ENCODE assay signal across 12 mouse cellular contexts in the genomic region with DNA sequence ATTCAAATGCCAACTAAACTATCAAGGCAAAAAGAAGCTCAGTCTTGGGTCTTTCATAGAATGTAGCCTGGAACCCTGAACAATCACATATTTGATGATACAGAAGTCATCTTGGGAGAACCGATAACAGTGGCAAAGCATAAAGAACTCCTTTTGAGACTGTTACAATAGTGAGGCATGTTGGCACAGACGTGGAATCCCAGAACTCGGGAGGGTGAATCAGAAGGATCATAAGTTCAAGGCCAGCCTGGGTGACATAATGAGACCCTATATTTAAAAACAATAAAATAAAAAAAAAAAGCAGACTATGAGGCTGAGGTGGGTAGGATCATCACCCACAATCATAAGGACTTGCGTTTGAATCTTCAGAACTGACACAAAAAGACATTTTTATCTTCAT. TPM values are rescaled to one million over a fixed set of nuclear protein-coding genes. Genes with fewer than 3 reads are reported as not detected.
DNase-seq lines count a peak whose midpoint lies in the region; ATAC-seq and TF ChIP-seq lines count a peak whose summit lies in the region.
"Had no signal": no experiment of that assay in that cellular context is flagged by ENCODE, and none has a peak within 500 bp of the region (broad histone marks: within the 10 kb centered on the region; RNA-seq: fewer than 3 reads in every experiment).

No protein-coding gene starts in this region.

- H3K4me3 ChIP-seq in heart, embryonic 12.5 days = no peak overlapping the region
- no peak overlapping the region for H3K4me3 ChIP-seq in liver, adult 2 months (ENCODE audit: insufficient read depth, low read depth, low read length)
- no peak overlapping the region for H3K4me3 ChIP-seq in embryonic facial prominence, embryonic 15.5 days (replicated peaks)
- no peak overlapping the region for H3K4me3 ChIP-seq in liver, embryonic 13.5 days (replicated peaks)
- H3K4me3 ChIP-seq: neural tube, embryonic 12.5 days had no signal

- WGBS in heart, embryonic 12.5 days = 57% methylated on average over 4 of the region's 4 CpGs
- WGBS in liver, adult 2 months = 54% methylated on average over 4 of the region's 4 CpGs
- whole genome bisulfite sequencing in embryonic facial prominence, embryonic 15.5 days = 83% methylated on average over 4 of the region's 4 CpGs
- 54% methylated on average over 4 of the region's 4 CpGs for WGBS in liver, embryonic 13.5 days (ENCODE audit: insufficient replicate concordance)

- no peak for DNase-seq in heart, adult 8-10 months (ENCODE audit: low spot score)
- DNase-seq in liver, adult 2 months (ENCODE audit: extremely low read depth, low read depth, low spot score) = no peak
- no peak for DNase-seq in liver
- DNase-seq in liver, embryonic 13.5 days = no peak
- no peak for DNase-seq in embryo, embryonic 10.5 days (ENCODE audit: low spot score)
- no peak for DNase-seq in left cerebral cortex, adult 18-20 months (ENCODE audit: low spot score in 2 of 2)
- DNase-seq: right cerebral cortex, postnatal 25 days; thymus, postnatal 25 days had no signal

- ATAC-seq in heart, embryonic 12.5 days (ENCODE audit: insufficient number of reproducible peaks, low FRiP score) = no peak
- ATAC-seq in embryonic facial prominence, embryonic 15.5 days (ENCODE audit: insufficient number of reproducible peaks, low FRiP score, low TSS enrichment, low read depth) = no peak
- no peak for ATAC-seq in liver, embryonic 13.5 days (ENCODE audit: low read depth)
- ATAC-seq: forebrain, embryonic 16.5 days had no signal

- H3K9ac ChIP-seq in heart, embryonic 12.5 days = no peak overlapping the region
- H3K9ac ChIP-seq in liver, adult 2 months (ENCODE audit: low read depth, low read length) = no peak overlapping the region
- H3K9ac ChIP-seq in embryonic facial prominence, embryonic 15.5 days = no peak overlapping the region
- H3K9ac ChIP-seq in liver, embryonic 13.5 days = no peak overlapping the region
- H3K9ac ChIP-seq: neural tube, embryonic 12.5 days had no signal

- H3K27me3 ChIP-seq in heart, embryonic 12.5 days (replicated peaks) = no peaks in the 10 kb centered on the region
- no peaks in the 10 kb centered on the region for H3K27me3 ChIP-seq in liver, adult 2 months (ENCODE audit: control insufficient read depth, insufficient read depth, low read length)
- no peaks in the 10 kb centered on the region for H3K27me3 ChIP-seq in embryonic facial prominence, embryonic 15.5 days
- H3K27me3 ChIP-seq in liver, embryonic 13.5 days = no peaks in the 10 kb centered on the region
- H3K27me3 ChIP-seq: neural tube, embryonic 12.5 days had no signal

- 0 out of 2 replicates have a peak, but pooled peaks cover 10% of the 10 kb centered on the region for H3K4me1 ChIP-seq in heart, embryonic 12.5 days (replicated peaks)
- H3K4me1 ChIP-seq in liver, adult 2 months (ENCODE audit: control insufficient read depth, insufficient read depth, low read length) = peaks cover 15% of the 10 kb centered on the region
- peaks cover 3% of the 10 kb centered on the region; the same call in 1 of the 2 replicates for H3K4me1 ChIP-seq in embryonic facial prominence, embryonic 15.5 days
- no peaks in the 10 kb centered on the region for H3K4me1 ChIP-seq in liver, embryonic 13.5 days (replicated peaks)
- H3K4me1 ChIP-seq: neural tube, embryonic 12.5 days had no signal

- peak overlapping the region; percentile 60 for H3K27ac ChIP-seq in heart, embryonic 12.5 days (ENCODE audit: poor library complexity, severe bottlenecking)
- peak overlapping the region; percentile 68 for H3K27ac ChIP-seq in liver, adult 2 months (replicated peaks; ENCODE audit: insufficient read depth, low read depth, low read length)
- H3K27ac ChIP-seq in embryonic facial prominence, embryonic 15.5 days (replicated peaks) = peak overlapping the region; percentile 55
- peak overlapping the region; percentile 44; the same call in 1 of the 2 replicates for H3K27ac ChIP-seq in liver, embryonic 13.5 days
- H3K27ac ChIP-seq: neural tube, embryonic 12.5 days had no signal

- TF ChIP-seq CTCF in liver, adult 2 months (IDR thresholded peaks at IDR 0.05; ENCODE audit: low read depth, low read length) = no peak

- TF ChIP-seq POLR2A in liver, adult 2 months (IDR thresholded peaks at IDR 0.05; ENCODE audit: extremely low read depth, insufficient read depth, low read length) = no peak

- no peaks in the 10 kb centered on the region for H3K36me3 ChIP-seq in heart, embryonic 12.5 days
- no peaks in the 10 kb centered on the region for H3K36me3 ChIP-seq in liver, adult 2 months (ENCODE audit: control insufficient read depth, insufficient read depth, low read length)
- no peaks in the 10 kb centered on the region for H3K36me3 ChIP-seq in embryonic facial prominence, embryonic 15.5 days
- no peaks in the 10 kb centered on the region for H3K36me3 ChIP-seq in liver, embryonic 13.5 days
- H3K36me3 ChIP-seq: neural tube, embryonic 12.5 days had no signal

- no peak overlapping the region for H3K4me2 ChIP-seq in heart, embryonic 12.5 days
- H3K4me2 ChIP-seq in embryonic facial prominence, embryonic 15.5 days (replicated peaks) = no peak overlapping the region
- no peak overlapping the region for H3K4me2 ChIP-seq in liver, embryonic 13.5 days
- H3K4me2 ChIP-seq: neural tube, embryonic 12.5 days had no signal

- no peaks in the 10 kb centered on the region for H3K9me3 ChIP-seq in heart, embryonic 12.5 days (replicated peaks)
- H3K9me3 ChIP-seq in embryonic facial prominence, embryonic 15.5 days (replicated peaks) = no peaks in the 10 kb centered on the region
- no peaks in the 10 kb centered on the region for H3K9me3 ChIP-seq in liver, embryonic 13.5 days (replicated peaks)
- H3K9me3 ChIP-seq: neural tube, embryonic 12.5 days had no signal

- H3K79me2 ChIP-seq in liver, adult 2 months (ENCODE audit: control insufficient read depth, insufficient read depth, low read length) = no peaks in the 10 kb centered on the region

RNA-seq across cellular contexts. Expression of a gene that starts 32.4 kb away (rescaled TPM):
- 53.4 and 62.3 TPM in 2 replicates for polyA plus RNA-seq in heart, embryonic 12.5 days (2016; fragmentation: Nextera tagmentation; extraction: Ambion mirVana)
- 100 to 1,000 TPM; 111 to 152 (median 125) TPM for total RNA-seq in heart, adult 8-10 months (2022)
- total RNA-seq in liver, adult 2 months (2014; rRNA removed) = 67.4 and 78.9 TPM in 2 replicates
- polyA plus RNA-seq in liver, adult 2 months (2012; rRNA removed) = 34.3 and 36.4 TPM in 2 replicates
- 61.5 and 63.1 TPM in 2 replicates for polyA plus RNA-seq in embryonic facial prominence, embryonic 15.5 days (2015; fragmentation: Nextera tagmentation; extraction: Ambion mirVana)
- polyA plus RNA-seq in liver, embryonic 13.5 days (2015; fragmentation: Nextera tagmentation; extraction: Ambion mirVana) = 14.6 and 21.8 TPM in 2 replicates
- 100 to 1,000 TPM; 120 to 122 TPM for total RNA-seq in left cerebral cortex, adult 18-20 months (2021)
